Mouse (Mus musculus): ENCODE data around the gene Pogz. TPM values are rescaled to one million over a fixed set of nuclear protein-coding genes. Genes with fewer than 3 reads are reported as not detected.
A peak's percentile ranks its signal among the peaks of the same experiment; 100 is the strongest.

Gene Pogz
- polyA plus RNA-seq, 1 experiment from 2014 or later, result 2.9 TPM

- Histone ChIP-seq H3K9ac (replicated peaks) (peak overlapping the region; percentile 92), H3K27ac (ENCODE audit: low read depth) (peak overlapping the region; percentile 99), H3K4me2 (ENCODE audit: low read depth, low read length) (peak overlapping the region; percentile 79), H3K9me3 (ENCODE audit: low read length) (no peaks in the 10 kb centered on the region), H3K4me1 (ENCODE audit: insufficient read depth) (peaks cover 13% of the 10 kb centered on the region), H3K36me3 (replicated peaks; ENCODE audit: insufficient read depth, low read length) (no peaks in the 10 kb centered on the region), H3K27me3 (ENCODE audit: insufficient read depth, low read length) (no peaks in the 10 kb centered on the region), H3K4me3 (ENCODE audit: low read depth, low read length) (peak overlapping the region; percentile 95)
- DNase-seq (peak; percentile 80), ATAC-seq (peak; percentile 71)
- under 1% methylated on average over 16 of the region's 62 CpGs for WGBS (ENCODE audit: insufficient replicate concordance)
- TF ChIP-seq CTCF (IDR thresholded peaks at IDR 0.05; ENCODE audit: low read depth), result no peak
- TF ChIP-seq EP300 (IDR thresholded peaks at IDR 0.05; ENCODE audit: low read depth), result peak; percentile 31; the same call in 1 of the 2 replicates
These were observed 661 bp downstream of the Pogz start for GRCm38 (mm10) chr3:94837959-94838496.

DNA sequence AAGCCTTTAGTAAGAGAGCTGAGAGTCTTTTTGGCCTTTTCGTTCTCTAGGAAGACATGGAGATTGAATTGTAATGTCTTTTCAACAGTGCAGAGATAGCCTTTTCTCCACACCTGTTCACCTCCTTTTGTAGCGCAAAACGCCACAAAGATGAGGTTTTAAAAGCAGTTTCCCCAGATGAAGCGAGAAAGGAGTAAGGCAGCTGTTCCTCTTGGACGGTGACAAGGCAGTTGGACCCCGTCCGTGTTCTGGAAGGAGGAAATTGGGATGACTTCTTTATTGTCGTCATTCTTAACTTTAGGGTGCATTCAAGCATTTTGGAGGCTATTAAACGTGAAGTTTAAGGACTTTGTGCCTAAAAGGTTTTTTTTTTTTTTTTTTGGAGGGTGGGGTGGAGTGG is 1.3 kb downstream of the Pogz start:
- DNase-seq (no peak), ATAC-seq (no peak)
- Histone ChIP-seq H3K27ac (ENCODE audit: low read depth) (peak overlapping the region; percentile 99), H3K9ac (replicated peaks) (peak overlapping the region; percentile 92), H3K4me3 (ENCODE audit: low read depth, low read length) (peak overlapping the region; percentile 95), H3K4me2 (ENCODE audit: low read depth, low read length) (peak overlapping the region; percentile 79), H3K9me3 (ENCODE audit: low read length) (no peaks in the 10 kb centered on the region), H3K36me3 (replicated peaks; ENCODE audit: insufficient read depth, low read length) (no peaks in the 10 kb centered on the region), H3K4me1 (ENCODE audit: insufficient read depth) (peaks cover 13% of the 10 kb centered on the region), H3K27me3 (ENCODE audit: insufficient read depth, low read length) (no peaks in the 10 kb centered on the region)
- no peak for TF ChIP-seq EP300 (IDR thresholded peaks at IDR 0.05; ENCODE audit: low read depth)
- no peak for TF ChIP-seq CTCF (IDR thresholded peaks at IDR 0.05; ENCODE audit: low read depth)
- 15% methylated on average over 9 of the region's 9 CpGs for WGBS (ENCODE audit: insufficient replicate concordance)

DNA sequence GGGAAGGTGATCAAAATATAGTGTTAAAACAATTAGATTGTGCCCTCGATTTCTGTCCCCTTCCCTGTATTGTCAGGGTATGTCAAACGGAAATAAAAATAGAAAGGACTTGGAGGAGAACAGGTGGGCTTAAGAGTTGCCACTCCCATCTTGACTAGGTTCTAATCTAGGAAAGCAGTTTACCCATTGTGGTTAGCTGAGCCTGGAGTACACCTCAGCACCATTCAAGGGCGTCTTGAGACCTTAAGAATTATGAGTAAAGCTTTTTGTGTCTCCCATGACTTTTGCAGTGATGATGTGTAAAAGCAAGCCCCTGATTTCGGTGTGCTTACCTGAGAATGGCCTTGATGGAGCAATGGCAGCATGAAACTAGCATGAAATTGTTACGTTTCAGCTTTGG is 1.7 kb downstream of the Pogz start:
- H3K27me3 ChIP-seq (ENCODE audit: insufficient read depth, low read length), result no peaks in the 10 kb centered on the region
- peaks cover 13% of the 10 kb centered on the region for H3K4me1 ChIP-seq (ENCODE audit: insufficient read depth)
- peak overlapping the region; percentile 95 for H3K4me3 ChIP-seq (ENCODE audit: low read depth, low read length)
- no peak overlapping the region for H3K27ac ChIP-seq (ENCODE audit: low read depth)
- no peaks in the 10 kb centered on the region for H3K36me3 ChIP-seq (replicated peaks; ENCODE audit: insufficient read depth, low read length)
- peak overlapping the region; percentile 79 for H3K4me2 ChIP-seq (ENCODE audit: low read depth, low read length)
- H3K9me3 ChIP-seq (ENCODE audit: low read length), result no peaks in the 10 kb centered on the region
- ATAC-seq (no peak), DNase-seq (no peak)
- TF ChIP-seq EP300 (IDR thresholded peaks at IDR 0.05; ENCODE audit: low read depth) (no peak), CTCF (IDR thresholded peaks at IDR 0.05; ENCODE audit: low read depth) (no peak)
- H3K9ac ChIP-seq (replicated peaks), result peak overlapping the region; percentile 92
- WGBS (ENCODE audit: insufficient replicate concordance), result 54% methylated on average over 5 of the region's 5 CpGs

DNA sequence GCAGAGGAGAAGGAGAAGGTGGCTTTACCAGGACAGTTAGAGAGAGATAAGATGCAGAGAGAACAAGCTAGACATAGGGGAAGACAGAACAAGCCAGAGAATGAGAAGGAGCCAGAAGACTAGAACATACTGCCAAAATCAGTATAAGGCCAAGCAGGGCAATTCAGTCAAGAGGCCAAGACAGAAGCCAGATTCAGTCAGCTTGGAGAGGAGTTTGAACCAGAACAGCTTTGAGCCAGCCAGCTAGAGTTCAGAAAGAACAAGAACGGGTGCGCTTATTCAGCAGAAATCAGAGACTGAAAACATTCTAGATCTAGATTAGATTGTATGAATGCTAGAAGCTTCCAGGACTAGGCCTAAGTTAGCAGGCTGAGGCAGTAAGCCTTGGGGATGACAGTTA is 10.0 kb downstream of the Pogz start:
- DNase-seq (no peak), ATAC-seq (no peak)
- Histone ChIP-seq H3K27me3 (ENCODE audit: insufficient read depth, low read length) (no peaks in the 10 kb centered on the region), H3K36me3 (replicated peaks; ENCODE audit: insufficient read depth, low read length) (no peaks in the 10 kb centered on the region), H3K4me1 (ENCODE audit: insufficient read depth) (peaks cover 3% of the 10 kb centered on the region; the same call in 1 of the 2 replicates), H3K4me2 (ENCODE audit: low read depth, low read length) (no peak overlapping the region), H3K27ac (ENCODE audit: low read depth) (no peak overlapping the region), H3K9ac (replicated peaks) (no peak overlapping the region), H3K4me3 (ENCODE audit: low read depth, low read length) (no peak overlapping the region), H3K9me3 (ENCODE audit: low read length) (no peaks in the 10 kb centered on the region)
- WGBS (ENCODE audit: insufficient replicate concordance), result 75% methylated on average over 2 of the region's 2 CpGs
- no peak for TF ChIP-seq CTCF (IDR thresholded peaks at IDR 0.05; ENCODE audit: low read depth)
- no peak for TF ChIP-seq EP300 (IDR thresholded peaks at IDR 0.05; ENCODE audit: low read depth)

- Histone ChIP-seq H3K27me3 (ENCODE audit: insufficient read depth, low read length) (no peaks in the 10 kb centered on the region), H3K4me1 (ENCODE audit: insufficient read depth) (0 out of 2 replicates have a peak, but pooled peaks cover 3% of the 10 kb centered on the region), H3K27ac (ENCODE audit: low read depth) (no peak overlapping the region), H3K4me2 (ENCODE audit: low read depth, low read length) (no peak overlapping the region), H3K36me3 (replicated peaks; ENCODE audit: insufficient read depth, low read length) (no peaks in the 10 kb centered on the region; the same call in 1 of the 2 replicates), H3K9me3 (ENCODE audit: low read length) (no peaks in the 10 kb centered on the region), H3K4me3 (ENCODE audit: low read depth, low read length) (no peak overlapping the region), H3K9ac (replicated peaks) (no peak overlapping the region)
- ATAC-seq (no peak), DNase-seq (peak; percentile 73)
- WGBS (ENCODE audit: insufficient replicate concordance), result 11% methylated on average over 1 of the region's 1 CpGs
- TF ChIP-seq CTCF (IDR thresholded peaks at IDR 0.05; ENCODE audit: low read depth) (peak; percentile 77), EP300 (IDR thresholded peaks at IDR 0.05; ENCODE audit: low read depth) (no peak)
These were observed 12.0 kb downstream of the Pogz start for GRCm38 (mm10) chr3:94849338-94849737.

GRCm38 (mm10) chr3:94851731-94852130 is 14.4 kb downstream of the Pogz start:
- WGBS (ENCODE audit: insufficient replicate concordance), result 33% methylated on average over 3 of the region's 3 CpGs
- DNase-seq (peak; percentile 19), ATAC-seq (0 out of 2 replicates have a peak, but pooled peaks have one; percentile 33)

More at GRCm38 (mm10) chr3:94851731-94852130, 14.4 kb downstream of the Pogz start:
- Histone ChIP-seq H3K9ac (replicated peaks) (no peak overlapping the region), H3K4me2 (ENCODE audit: low read depth, low read length) (no peak overlapping the region), H3K4me3 (ENCODE audit: low read depth, low read length) (no peak overlapping the region), H3K36me3 (replicated peaks; ENCODE audit: insufficient read depth, low read length) (peaks cover 10% of the 10 kb centered on the region), H3K27me3 (ENCODE audit: insufficient read depth, low read length) (no peaks in the 10 kb centered on the region), H3K27ac (ENCODE audit: low read depth) (no peak overlapping the region), H3K4me1 (ENCODE audit: insufficient read depth) (0 out of 2 replicates have a peak, but pooled peaks cover 3% of the 10 kb centered on the region), H3K9me3 (ENCODE audit: low read length) (no peaks in the 10 kb centered on the region)
- TF ChIP-seq EP300 (IDR thresholded peaks at IDR 0.05; ENCODE audit: low read depth), result no peak
- TF ChIP-seq CTCF (IDR thresholded peaks at IDR 0.05; ENCODE audit: low read depth), result no peak
